Mouse (Mus musculus) neutrophil, adult 5-6 weeks (primary cell): ENCODE results near the gene Smim12. TPM values are rescaled to one million over a fixed set of nuclear protein-coding genes. Genes with fewer than 3 reads are reported as not detected.

Experiments
- ATAC-seq: fragments of 151-379, 151-347 bp; 2 replicates; pipeline ENCODE4 v1.8.0; 2017; ENCODE audit warnings: mild to moderate bottlenecking, moderate TSS enrichment; ENCODE audit not compliant: insufficient number of reproducible peaks, poor library complexity, low FRiP score, severe bottlenecking; ENCODE audit errors: extremely low read depth
- total RNA-seq: library from RNA; stranded (forward); fragments of 200-1000 nt; gene quantifications from 2 replicates; pipeline ENCODE4 v1.2.3, GENCODE M21; 2017

Gene Smim12
- 17.3 and 25.8 TPM in 2 replicates for total RNA-seq

DNA sequence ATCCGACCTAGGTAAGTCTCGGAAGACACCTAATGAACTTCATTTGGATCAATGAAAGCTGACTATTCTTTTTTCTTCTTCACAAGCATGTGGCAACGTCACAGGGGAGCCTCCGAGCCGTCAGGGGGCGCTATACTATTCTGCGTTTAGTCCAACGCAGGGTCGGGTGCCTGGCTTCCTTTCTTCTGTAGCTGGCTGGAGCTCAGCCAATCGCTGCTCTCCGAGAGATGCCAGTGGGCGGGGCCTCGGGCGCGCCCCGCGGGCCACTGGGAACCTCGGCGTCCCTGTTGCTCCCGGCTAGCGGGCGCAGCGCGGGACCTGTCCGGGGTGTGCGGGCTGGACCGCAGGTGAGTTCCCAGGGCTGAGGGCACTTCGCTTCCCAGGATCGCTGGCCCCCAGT, at the start of gene Smim12:
Gene Smim12, plus strand, starts transcription at position 233 of the 400 bp plus-strand sequence.
- peak; percentile 98 for ATAC-seq

DNA sequence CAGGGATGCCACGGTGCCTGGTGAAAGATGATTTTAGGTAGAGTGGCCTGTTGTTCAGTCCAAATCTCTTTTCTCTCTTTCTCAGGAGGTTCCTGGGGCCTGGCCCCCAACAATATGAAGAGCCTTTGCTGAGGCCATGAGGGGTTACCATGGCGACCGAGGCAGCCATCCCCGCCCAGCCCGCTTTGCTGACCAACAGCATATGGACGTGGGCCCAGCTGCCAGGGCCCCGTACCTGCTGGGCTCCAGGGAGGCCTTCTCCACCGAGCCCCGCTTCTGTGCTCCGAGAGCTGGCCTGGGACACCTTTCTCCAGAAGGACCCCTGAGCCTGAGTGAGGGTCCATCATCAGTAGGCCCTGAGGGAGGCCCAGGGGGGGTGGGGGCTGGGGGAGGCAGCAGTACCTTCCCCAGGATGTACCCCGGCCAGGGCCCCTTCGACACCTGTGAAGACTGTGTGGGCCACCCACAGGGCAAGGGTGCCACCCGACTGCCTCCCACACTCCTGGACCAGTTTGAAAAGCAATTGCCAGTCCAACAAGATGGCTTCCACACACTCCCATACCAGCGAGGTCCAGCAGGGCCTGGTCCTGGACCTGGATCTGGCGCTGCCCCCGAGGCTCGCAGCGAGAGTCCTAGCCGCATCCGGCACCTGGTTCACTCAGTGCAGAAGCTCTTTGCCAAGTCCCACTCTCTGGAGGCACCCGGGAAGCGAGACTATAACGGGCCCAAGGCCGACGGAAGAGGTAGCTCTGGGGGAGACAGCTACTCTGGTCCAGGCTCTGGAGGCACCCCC, 48.9 kb upstream of the Smim12 start:
- ATAC-seq: no peak

DNA sequence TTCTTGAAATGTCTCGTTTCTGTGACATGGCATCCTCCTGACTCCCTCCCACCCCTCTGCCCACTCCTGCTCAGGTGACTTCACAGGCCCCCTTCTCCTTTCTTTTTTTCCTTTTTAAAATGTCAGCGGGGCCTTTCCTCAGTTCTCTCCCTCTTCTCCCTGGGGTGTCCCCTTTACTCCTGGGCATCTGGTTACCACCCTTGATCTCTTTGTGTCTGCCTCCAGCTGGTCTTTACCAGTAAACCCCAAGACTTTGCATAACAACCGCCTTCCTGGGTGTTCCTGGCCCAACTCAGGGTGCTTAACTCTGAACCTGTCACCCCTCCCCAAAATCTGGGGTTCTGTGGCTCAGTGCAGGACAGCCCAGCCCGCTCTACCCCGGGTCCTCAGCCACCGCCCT, 45.0 kb upstream of the Smim12 start:
- ATAC-seq: no peak

DNA sequence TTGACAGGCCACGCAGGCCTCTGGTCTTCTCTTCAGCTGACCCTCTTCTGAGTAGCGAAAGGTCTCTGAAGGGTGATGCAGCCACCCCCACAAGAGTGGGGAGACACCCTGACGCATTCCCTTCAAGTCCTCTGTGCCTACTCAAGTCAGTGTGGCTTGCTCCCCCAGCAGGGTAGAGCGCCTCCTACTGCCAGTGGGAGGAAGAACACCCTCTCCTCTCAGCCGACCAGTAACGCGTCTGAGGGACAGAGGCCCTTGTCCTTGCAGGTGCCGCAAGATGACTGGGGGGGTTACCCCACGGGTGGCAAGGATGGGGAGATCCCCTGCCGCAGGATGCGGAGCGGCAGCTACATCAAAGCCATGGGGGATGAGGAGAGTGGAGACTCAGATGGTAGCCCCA, 44.2 kb upstream of the Smim12 start:
- ATAC-seq: 0 out of 2 replicates have a peak, but pooled peaks have one; percentile 11

DNA sequence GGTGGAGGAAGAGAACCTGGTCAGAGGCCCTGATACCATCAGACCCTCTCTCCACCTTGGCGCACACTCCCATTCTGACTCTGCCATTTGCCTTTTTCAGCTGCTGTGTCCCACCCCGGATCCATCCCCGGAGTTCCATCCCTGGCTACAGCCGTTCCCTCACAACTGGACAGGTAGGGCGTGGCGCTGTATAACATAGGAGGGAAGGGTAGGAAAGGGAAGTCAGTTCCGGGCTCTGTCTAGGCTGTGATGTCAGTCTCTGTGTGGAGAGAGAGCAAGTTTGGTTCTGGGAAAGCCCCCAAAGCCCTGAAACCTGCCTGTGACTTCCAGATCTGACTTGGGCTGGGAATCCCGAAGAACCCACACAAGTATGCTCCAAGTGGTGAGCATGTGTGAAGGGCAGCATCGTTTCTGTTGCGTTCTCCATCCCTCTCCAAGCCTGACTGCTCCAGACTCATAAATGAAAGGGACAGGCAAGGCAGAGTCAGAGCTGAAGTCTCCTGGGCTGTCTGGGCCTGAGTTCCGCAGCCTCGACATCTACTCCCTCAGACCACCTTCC, 43.3 kb upstream of the Smim12 start:
- no peak for ATAC-seq

DNA sequence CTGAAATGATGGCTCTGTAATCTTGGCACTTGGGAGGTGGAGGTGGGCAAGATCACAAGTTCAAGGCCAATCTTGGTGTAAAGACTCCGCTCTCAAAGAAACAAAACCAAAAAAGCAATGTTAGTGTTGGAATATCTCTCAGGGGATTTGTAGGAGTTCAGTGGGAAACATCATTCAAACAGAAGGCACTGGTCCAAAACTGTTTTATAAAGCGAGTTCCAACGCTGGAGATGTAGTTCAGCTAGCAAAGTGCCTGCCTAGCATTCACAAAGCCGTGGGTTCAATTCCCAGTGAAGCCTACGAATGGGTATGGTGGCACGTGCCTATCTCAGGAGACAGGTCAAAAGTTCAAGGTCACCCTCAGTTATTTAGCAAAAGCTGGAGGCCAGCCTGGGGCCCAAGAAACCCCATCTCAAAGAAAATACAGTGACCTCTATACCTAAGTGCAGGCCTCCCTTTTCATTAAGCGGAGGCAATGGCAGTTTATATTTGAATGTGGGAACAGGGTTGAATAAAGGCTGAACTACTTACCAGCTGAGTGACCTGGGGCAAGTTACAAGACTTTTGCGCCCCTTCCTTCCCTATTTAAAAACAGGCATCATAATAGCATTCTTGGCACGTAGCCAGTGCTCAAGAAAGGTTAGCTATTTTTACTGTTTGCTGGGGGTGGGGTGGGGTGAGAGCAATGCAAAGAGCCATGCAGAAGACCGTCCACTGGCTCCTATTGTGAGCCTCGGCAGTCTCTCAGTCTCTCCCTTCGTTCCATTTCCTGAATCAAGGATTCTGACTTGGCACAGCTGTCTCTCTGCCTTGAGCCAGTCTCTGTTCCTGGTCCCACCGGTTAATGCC, 42.6 kb upstream of the Smim12 start:
- no peak for ATAC-seq

DNA sequence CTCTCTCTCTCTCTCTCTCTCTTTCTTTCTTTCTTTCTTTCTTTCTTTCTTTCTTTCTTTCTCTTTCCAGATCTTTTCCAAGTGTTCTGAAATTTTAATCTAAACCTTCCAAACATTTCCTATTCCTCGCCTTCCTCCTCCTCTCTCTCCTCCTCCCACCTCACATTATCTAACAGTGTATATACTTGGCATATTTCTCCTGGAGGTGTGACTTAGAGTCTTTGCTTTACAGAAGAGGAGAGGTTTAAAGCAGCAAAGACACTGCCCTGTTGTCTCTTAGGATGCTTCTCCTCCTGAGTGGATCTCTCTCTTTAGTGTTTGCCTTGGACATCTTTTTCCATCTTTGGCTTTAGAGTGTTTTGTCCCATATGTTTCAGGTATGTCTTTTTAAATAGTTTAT, 40.5 kb upstream of the Smim12 start:
- no peak for ATAC-seq

DNA sequence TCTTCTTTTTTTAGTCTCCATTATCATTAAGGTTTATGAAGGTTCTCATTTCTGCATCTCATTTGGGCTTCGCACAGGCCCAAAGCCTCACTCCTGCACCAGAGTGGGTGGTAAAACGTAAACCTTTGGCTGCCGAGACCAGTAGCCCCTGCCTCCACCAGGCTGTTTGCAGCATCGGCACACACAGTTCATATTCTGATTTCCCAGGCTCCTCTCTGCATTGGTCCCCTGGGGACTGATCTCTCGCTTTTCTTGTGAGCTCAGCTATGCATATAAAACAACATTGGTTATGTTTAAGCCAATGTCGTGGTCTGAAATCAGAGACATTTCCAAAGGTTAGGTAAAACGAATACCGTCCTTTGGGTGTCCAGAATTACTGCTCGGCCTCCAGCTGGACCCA, 32.3 kb upstream of the Smim12 start:
- no peak for ATAC-seq

DNA sequence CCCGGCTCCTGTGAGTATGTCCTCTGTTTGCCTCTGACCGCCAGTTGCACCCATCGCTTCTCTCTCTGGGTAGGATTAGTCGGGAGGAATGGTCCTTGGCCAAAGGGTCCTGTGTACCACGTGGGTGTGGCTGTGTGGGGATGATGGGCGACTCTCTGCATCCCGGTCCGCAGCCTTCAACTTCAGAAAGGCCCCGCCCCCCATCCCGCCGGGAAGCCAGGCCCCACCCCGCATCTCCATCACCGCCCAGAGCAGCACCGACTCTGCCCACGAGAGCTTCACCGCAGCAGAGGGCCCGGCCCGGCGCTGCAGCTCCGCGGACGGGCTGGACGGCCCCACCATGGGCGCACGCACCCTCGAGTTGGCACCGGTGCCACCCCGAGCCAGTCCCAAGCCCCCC, 29.1 kb upstream of the Smim12 start:
- ATAC-seq: no peak

DNA sequence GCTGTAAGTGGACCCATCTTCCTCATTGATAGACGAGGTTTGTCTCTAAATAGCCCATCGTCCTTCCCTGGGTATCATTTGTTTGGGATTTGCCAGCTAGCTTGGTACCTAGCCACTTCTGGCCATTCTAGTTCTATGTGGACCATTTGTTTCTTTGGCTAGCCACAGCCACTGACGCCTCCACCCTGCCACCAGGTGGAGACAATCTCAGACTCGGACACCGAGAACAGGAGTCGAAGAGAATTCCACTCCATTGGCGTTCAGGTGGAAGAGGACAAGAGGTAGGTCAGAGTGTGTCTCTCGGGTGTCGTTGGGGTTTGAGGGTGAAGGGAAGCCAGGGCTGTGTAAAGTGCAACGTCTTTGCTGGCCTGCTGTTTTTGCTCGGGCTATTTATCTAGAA, 28.5 kb upstream of the Smim12 start:
- no peak for ATAC-seq

DNA sequence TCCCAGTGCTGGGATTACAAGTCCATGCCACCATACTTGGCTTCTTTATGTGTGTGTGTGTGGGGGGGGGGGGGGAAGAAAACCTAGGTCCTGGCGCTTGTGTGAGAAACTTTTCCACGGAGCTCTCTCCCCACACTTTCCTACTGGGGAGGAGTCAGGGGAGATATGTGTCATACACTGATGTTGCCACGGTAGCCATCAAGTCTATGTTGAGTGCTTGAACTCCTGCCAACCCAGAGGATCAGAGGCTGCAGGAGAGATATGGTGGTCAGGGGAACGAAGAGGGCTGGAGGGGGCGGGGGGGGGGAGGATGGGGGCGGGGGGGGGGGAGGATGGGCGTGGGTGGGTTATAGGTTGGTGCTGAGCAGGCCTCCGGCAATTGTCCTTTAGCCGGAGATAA, 27.8 kb upstream of the Smim12 start:
- no peak for ATAC-seq

DNA sequence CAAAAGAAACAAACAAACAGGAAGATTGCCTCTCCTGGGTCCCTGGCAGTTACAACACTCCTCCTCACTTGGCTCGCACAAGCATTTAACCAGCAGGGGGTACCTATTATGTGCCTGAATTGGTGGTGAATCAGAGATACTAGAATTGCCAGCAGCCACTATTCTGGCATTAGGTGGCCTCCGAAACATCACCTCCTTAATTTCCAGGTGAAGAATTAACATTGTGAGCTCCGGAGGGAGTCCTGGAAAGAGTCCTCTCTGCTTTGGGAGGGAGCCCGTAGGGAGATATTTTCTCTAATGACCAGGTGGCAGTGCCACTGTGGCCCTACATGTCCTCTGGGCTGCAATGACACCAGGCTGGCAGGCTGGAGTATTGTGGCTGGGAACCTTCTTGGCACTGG, 27.3 kb upstream of the Smim12 start:
- ATAC-seq: no peak

DNA sequence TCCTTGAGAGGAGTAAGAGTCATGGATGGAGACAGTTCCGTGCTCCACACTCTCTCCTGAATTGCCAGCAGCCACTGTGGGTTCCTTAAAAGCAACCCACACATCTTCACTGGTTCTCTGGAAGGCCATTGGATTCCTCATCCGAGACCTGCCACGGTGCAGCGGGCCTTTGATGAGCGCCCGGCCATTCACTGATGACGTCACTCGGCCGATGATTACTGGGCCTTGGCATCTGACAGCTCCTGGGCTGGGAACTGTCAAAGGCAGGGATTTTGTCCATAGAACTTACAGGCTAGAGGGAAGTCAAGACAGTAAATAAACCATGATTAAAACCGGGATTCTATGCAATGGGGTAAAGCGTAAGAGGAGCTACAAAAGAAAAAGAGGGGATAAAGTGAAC, 26.5 kb upstream of the Smim12 start:
- no peak for ATAC-seq

DNA sequence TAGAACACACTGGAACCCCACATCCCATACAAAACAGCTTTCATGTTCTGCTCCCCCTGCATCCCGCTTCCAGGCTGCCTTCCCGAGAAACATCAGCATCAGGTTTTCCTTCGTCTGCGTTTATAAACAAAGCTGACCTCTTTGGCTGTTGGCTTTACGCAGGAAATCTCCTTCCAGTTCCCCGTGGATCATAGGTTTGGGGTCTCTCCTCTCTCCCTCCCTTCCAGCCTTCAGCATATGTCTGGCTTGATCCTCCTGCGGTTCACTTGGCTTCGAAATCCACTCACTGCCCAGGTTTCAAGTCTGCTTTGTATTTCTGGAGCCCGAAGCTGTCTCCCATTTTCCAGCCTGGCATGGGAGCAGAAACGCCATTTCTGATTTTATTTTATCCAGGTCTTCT, 20.3 kb upstream of the Smim12 start:
- ATAC-seq: no peak

DNA sequence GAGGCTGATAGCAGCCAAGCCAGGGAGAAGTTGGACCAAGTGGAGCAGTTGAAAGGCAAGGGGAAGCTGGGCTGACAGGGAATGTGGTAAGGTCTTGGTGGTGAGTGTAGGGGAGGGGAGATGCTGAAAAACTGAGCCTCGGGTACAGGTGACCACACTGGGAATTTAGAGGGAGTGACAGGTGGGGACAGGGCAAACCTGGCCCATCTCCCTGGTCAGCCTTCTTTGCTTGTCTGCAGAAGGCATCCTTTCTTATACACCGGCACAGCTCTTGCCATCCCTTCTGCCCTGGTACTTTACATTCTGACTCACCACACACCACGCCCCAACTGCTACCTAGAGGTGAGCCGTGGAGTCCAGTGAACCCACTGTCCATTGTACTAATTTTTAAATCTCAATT, 19.8 kb upstream of the Smim12 start:
- ATAC-seq: no peak

DNA sequence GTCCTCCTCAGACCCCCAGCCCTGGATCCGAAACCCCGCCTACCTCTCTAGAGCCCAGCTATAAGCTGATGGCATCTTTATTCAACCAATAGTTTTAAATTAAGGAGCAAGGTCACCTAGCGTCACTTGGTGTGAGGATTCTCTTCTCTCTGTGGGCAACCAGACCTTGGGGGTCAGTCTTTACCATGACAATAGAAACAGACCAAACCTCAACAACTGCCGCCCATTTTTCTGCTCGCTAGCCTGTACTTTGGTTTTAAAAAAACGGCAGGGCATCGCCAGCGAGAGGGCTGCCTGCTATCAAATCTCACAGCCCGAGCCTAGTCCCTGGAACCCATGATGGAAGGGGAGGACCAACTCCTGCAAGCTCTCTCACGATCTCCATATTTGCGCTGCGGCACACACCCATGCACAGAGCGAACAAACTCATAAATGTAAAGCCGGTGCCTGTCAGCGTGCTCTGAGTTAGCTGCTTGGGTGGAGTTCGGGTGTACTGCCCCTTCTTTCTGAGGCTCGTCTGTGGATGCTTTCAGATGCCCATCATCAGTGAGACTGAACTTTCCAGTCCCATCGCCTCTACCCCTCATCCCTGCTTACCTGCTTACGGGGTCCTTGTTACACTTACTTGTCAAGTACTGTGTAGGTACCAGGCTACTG, 19.0 kb upstream of the Smim12 start:
- ATAC-seq: no peak

DNA sequence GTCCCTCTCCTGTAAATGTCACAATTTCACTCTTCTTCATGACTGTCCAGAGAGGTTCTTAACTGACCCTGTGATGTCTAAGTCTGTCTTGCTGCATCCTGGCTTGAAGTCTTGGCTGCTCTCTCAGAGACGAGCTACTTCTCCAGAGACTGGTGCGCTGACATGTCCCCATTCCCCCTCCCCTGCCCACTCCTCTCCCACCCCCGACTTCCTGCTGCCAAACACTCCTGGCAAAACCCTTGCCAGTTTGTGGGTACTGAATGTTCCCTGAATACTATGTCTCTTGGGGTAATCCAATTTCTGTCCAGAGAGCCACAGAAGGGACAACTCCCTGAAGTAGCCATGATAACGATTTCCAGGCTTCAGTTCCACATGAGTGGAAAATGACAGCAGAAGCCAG, 17.5 kb upstream of the Smim12 start:
- no peak for ATAC-seq

DNA sequence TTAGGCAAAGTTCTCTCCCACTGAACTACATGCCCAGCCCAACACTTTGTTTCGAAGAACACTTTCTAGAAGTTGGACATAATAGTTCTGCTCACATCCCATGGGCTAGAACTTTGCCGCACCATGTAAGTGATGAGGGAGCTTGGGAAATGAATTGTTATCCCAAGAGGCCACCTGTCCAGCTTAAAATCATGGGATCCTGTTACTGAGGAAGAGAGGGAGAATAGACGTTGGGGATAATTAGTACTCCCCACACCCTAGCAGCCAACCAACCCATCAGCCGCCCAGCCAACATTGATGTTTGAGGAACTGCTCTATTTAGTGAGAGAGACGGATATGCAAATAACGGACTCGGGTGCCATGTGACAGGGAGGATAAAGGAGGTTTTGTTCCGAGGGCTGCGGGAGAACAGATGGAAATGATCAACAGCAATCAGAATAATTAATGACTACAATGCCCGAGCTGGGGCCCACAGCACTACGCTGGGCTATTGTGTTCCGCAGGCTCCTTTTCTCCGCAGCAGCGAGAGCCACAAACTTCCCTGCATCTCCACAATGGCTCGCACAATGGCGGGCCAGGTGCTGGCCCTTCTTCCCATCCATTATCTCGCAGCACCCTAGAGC, 16.4 kb upstream of the Smim12 start:
- no peak for ATAC-seq

DNA sequence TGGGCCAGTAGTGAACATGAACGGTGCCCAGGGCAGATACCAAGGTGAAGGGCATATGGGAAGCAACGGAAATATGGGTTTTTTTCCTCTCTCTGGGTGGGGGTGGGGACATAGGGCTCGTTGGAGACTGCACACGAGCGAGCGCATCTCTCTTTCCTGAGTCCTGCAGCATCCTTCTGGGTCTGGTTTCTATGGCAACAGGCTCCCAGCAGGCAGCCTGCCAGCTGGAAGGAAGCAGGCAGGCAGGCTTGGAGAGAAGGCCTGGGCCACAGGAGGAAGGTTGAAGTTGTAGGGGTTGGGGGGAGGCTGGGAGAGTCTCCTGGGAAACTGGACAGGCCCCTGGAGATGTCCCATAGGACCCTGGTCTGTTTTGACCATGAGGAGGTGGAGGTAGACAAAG, 11.6 kb upstream of the Smim12 start:
- ATAC-seq: no peak
